13 mouse cellular contexts compared by ENCODE assay signal in the genomic region with DNA sequence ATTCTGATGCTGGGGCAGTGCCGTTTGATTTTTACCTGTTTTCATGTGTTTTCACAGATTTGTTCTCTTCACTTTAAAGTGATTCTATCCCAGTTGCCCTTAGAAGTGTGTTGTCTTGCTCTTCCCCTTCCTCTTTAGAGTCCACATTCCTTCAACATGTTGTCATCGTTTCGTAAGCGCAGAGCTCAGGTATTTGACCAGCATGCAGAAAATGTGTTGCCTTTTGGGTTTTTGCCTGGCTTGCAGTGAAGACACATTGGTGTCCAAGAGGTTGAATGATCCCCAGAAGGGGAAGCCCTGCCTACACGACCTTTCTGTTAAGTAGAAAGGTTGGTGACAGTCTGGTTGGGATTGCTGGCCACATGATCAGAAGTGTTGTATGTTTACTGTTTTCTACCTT. TPM values are rescaled to one million over a fixed set of nuclear protein-coding genes. Genes with fewer than 3 reads are reported as not detected.
DNase-seq lines count a peak whose midpoint lies in the region; ATAC-seq and TF ChIP-seq lines count a peak whose summit lies in the region.
"Had no signal": no experiment of that assay in that cellular context is flagged by ENCODE, and none has a peak within 500 bp of the region (broad histone marks: within the 10 kb centered on the region; RNA-seq: fewer than 3 reads in every experiment).

No protein-coding gene starts in this region.

- TF ChIP-seq CTCF in liver, adult 2 months (IDR thresholded peaks at IDR 0.05; ENCODE audit: low read depth, low read length) = no peak

- no peak for ATAC-seq in heart, embryonic 14.5 days (ENCODE audit: insufficient number of reproducible peaks, insufficient read depth, low FRiP score, low read depth)
- ATAC-seq in liver, embryonic 11.5 days (replicated peaks; ENCODE audit: low FRiP score) = no peak
- ATAC-seq in forebrain, embryonic 16.5 days = no peak

- peaks cover 26 to 73% of the 10 kb centered on the region in 2 experiments for H3K4me1 ChIP-seq in heart, embryonic 14.5 days (ENCODE audit: control insufficient read depth in 2 of 2, insufficient read depth in 2 of 2, low read length in 2 of 2)
- peaks cover 26% of the 10 kb centered on the region for H3K4me1 ChIP-seq in liver, adult 2 months (ENCODE audit: control insufficient read depth, insufficient read depth, low read length)
- H3K4me1 ChIP-seq in liver, embryonic 11.5 days (replicated peaks; ENCODE audit: control insufficient read depth, insufficient read depth, low read length) = peaks cover 12% of the 10 kb centered on the region
- peaks cover 64% of the 10 kb centered on the region for H3K4me1 ChIP-seq in forebrain, embryonic 16.5 days (replicated peaks; ENCODE audit: control insufficient read depth, insufficient read depth, low read length)

- no peak for DNase-seq in heart, adult 18-20 months
- peak; percentile 77 for DNase-seq in liver, adult 2 months (ENCODE audit: extremely low read depth, low read depth, low spot score)
- no peak for DNase-seq in liver, embryonic 11.5 days (ENCODE audit: low spot score)
- DNase-seq in lung, postnatal 25 days (ENCODE audit: low spot score) = peak; percentile 56
- DNase-seq in thymus, postnatal 4 days = no peak
- DNase-seq in spleen, postnatal 10 days (ENCODE audit: low spot score in 2 of 2) = no peak
- DNase-seq: cerebellum, adult 11-12 months; thymus, postnatal 36 days had no signal

- peak overlapping the region; percentile 39 to 95; a peak in 3 of 4 replicates for H3K27ac ChIP-seq in heart, embryonic 14.5 days (replicated peaks in 1 of 2; ENCODE audit: control insufficient read depth in 1 of 2, insufficient read depth in 1 of 2, low read depth in 2 of 2, low read length in 2 of 2)
- peak overlapping the region; percentile 22; the same call in 1 of the 2 replicates for H3K27ac ChIP-seq in liver, adult 2 months (replicated peaks; ENCODE audit: insufficient read depth, low read depth, low read length)
- no peak overlapping the region for H3K27ac ChIP-seq in liver, embryonic 11.5 days (ENCODE audit: low read depth, low read length)
- no peak overlapping the region for H3K27ac ChIP-seq in forebrain, embryonic 16.5 days (ENCODE audit: low read length)
- H3K27ac ChIP-seq: embryonic facial prominence, embryonic 13.5 days; limb, embryonic 12.5 days had no signal

- H3K36me3 ChIP-seq in heart, embryonic 14.5 days (ENCODE audit: control insufficient read depth, insufficient read depth, low read length) = peaks cover 37% of the 10 kb centered on the region
- H3K36me3 ChIP-seq in liver, adult 2 months (ENCODE audit: control insufficient read depth, insufficient read depth, low read length) = peaks cover 3% of the 10 kb centered on the region; the same call in 1 of the 2 replicates
- no peaks in the 10 kb centered on the region for H3K36me3 ChIP-seq in liver, embryonic 11.5 days (ENCODE audit: control insufficient read depth, insufficient read depth, low read length)
- no peaks in the 10 kb centered on the region for H3K36me3 ChIP-seq in forebrain, embryonic 16.5 days (ENCODE audit: control insufficient read depth, insufficient read depth)

- no peaks in the 10 kb centered on the region for H3K27me3 ChIP-seq in heart, embryonic 14.5 days (ENCODE audit: control insufficient read depth, insufficient read depth, low read length)
- H3K27me3 ChIP-seq in liver, adult 2 months (ENCODE audit: control insufficient read depth, insufficient read depth, low read length) = no peaks in the 10 kb centered on the region
- H3K27me3 ChIP-seq in liver, embryonic 11.5 days (replicated peaks; ENCODE audit: control insufficient read depth, insufficient read depth, low read length) = peaks cover 37% of the 10 kb centered on the region
- H3K27me3 ChIP-seq in forebrain, embryonic 16.5 days (replicated peaks; ENCODE audit: control insufficient read depth, insufficient read depth, low read length) = no peaks in the 10 kb centered on the region
- H3K27me3 ChIP-seq: embryonic facial prominence, embryonic 13.5 days; limb, embryonic 12.5 days; megakaryocyte, embryonic 14.5 days had no signal

- 20% methylated on average over 5 of the region's 5 CpGs for whole genome bisulfite sequencing in heart, embryonic 14.5 days
- 31% methylated on average over 5 of the region's 5 CpGs for WGBS in liver, adult 2 months
- WGBS in liver, embryonic 11.5 days = 67% methylated on average over 5 of the region's 5 CpGs
- WGBS in forebrain, embryonic 16.5 days = 74% methylated on average over 5 of the region's 5 CpGs

- peaks cover 15% of the 10 kb centered on the region for H3K79me2 ChIP-seq in liver, adult 2 months (ENCODE audit: control insufficient read depth, insufficient read depth, low read length)

- TF ChIP-seq POLR2A in liver, adult 2 months (IDR thresholded peaks at IDR 0.05; ENCODE audit: extremely low read depth, insufficient read depth, low read length) = no peak

- H3K4me2 ChIP-seq in heart, embryonic 14.5 days (ENCODE audit: low read length) = peak overlapping the region; percentile 70
- no peak overlapping the region for H3K4me2 ChIP-seq in liver, embryonic 11.5 days
- H3K4me2 ChIP-seq in forebrain, embryonic 16.5 days (ENCODE audit: low read length) = peak overlapping the region; percentile 22

- 0 out of 2 replicates have a peak overlapping the region, but pooled peaks have one; percentile 1 for H3K9ac ChIP-seq in heart, embryonic 14.5 days (ENCODE audit: low read length)
- H3K9ac ChIP-seq in liver, adult 2 months (ENCODE audit: low read depth, low read length) = no peak overlapping the region
- H3K9ac ChIP-seq in liver, embryonic 11.5 days (ENCODE audit: low read depth, low read length) = no peak overlapping the region
- no peak overlapping the region for H3K9ac ChIP-seq in forebrain, embryonic 16.5 days (replicated peaks; ENCODE audit: low read depth, low read length)
- H3K9ac ChIP-seq: embryonic facial prominence, embryonic 13.5 days; limb, embryonic 12.5 days had no signal

- H3K4me3 ChIP-seq in heart, embryonic 14.5 days (ENCODE audit: control insufficient read depth in 1 of 2, insufficient read depth in 1 of 2, low read depth in 1 of 2, low read length in 2 of 2) = no peak overlapping the region
- no peak overlapping the region for H3K4me3 ChIP-seq in liver, adult 2 months (ENCODE audit: insufficient read depth, low read depth, low read length)
- H3K4me3 ChIP-seq in liver, embryonic 11.5 days (ENCODE audit: low read depth, low read length) = no peak overlapping the region
- H3K4me3 ChIP-seq in forebrain, embryonic 16.5 days (replicated peaks; ENCODE audit: low read length) = no peak overlapping the region
- H3K4me3 ChIP-seq: embryonic facial prominence, embryonic 13.5 days; limb, embryonic 12.5 days; megakaryocyte, embryonic 14.5 days had no signal

- no peaks in the 10 kb centered on the region for H3K9me3 ChIP-seq in heart, embryonic 14.5 days (ENCODE audit: control insufficient read depth, low read length)
- H3K9me3 ChIP-seq in liver, embryonic 11.5 days (ENCODE audit: control insufficient read depth, low read length) = no peaks in the 10 kb centered on the region
- no peaks in the 10 kb centered on the region for H3K9me3 ChIP-seq in forebrain, embryonic 16.5 days (ENCODE audit: control insufficient read depth, low read length)
- H3K9me3 ChIP-seq: embryonic facial prominence, embryonic 13.5 days; limb, embryonic 12.5 days; megakaryocyte, embryonic 14.5 days had no signal

RNA-seq across cellular contexts. Expression of gene Sptan1, which starts 3.3 kb away (rescaled TPM):
- 156 and 161 TPM in 2 replicates for polyA plus RNA-seq in heart, embryonic 14.5 days (2014; fragmentation: Nextera tagmentation; extraction: Ambion mirVana)
- 100 to 1,000 TPM; 157 to 176 TPM for total RNA-seq in heart, adult 18-20 months (2021)
- total RNA-seq in liver, adult 2 months (2014; rRNA removed) = 89.0 and 98.6 TPM in 2 replicates
- polyA plus RNA-seq in liver, adult 2 months (2012; rRNA removed) = 61.4 and 71.3 TPM in 2 replicates
- 40.4 and 50.2 TPM in 2 replicates for polyA plus RNA-seq in liver, embryonic 11.5 days (2014; fragmentation: Nextera tagmentation; extraction: Ambion mirVana)
- 243 and 294 TPM in 2 replicates for polyA plus RNA-seq in forebrain, embryonic 16.5 days (2015; fragmentation: Nextera tagmentation; extraction: Ambion mirVana)

RNA-seq across cellular contexts. Expression of gene Gle1, which starts 33.4 kb away (rescaled TPM):
- polyA plus RNA-seq in heart, embryonic 14.5 days (2014; fragmentation: Nextera tagmentation; extraction: Ambion mirVana) = 36.1 and 38.1 TPM in 2 replicates
- total RNA-seq in heart, adult 18-20 months (2021) = 10 to 100 TPM; 22.7 to 24.7 TPM
- 17.8 and 22.6 TPM in 2 replicates for total RNA-seq in liver, adult 2 months (2014; rRNA removed)
- 13.8 and 14.3 TPM in 2 replicates for polyA plus RNA-seq in liver, adult 2 months (2012; rRNA removed)
- 58.0 and 62.8 TPM in 2 replicates for polyA plus RNA-seq in liver, embryonic 11.5 days (2014; fragmentation: Nextera tagmentation; extraction: Ambion mirVana)
- 98.6 and 101 TPM in 2 replicates for polyA plus RNA-seq in forebrain, embryonic 16.5 days (2015; fragmentation: Nextera tagmentation; extraction: Ambion mirVana)

Comparison
In these comparisons a context has a peak if more than half of its experiments do, and no peak if none do; other contexts are left out.
1. H3K27ac ChIP-seq: peak in heart, embryonic 14.5 days (2 of 2) and liver, adult 2 months (single experiment); none in liver, embryonic 11.5 days (single experiment) and forebrain, embryonic 16.5 days (single experiment).
2. DNase-seq: peak in liver, adult 2 months (single experiment) and lung, postnatal 25 days (single experiment); none in heart, adult 18-20 months (0 of 2), liver, embryonic 11.5 days (single experiment), thymus, postnatal 4 days (single experiment) and spleen, postnatal 10 days (0 of 2).